Mouse (Mus musculus): ENCODE data around the gene Dzip1l.

Dzip1l gene

DNA sequence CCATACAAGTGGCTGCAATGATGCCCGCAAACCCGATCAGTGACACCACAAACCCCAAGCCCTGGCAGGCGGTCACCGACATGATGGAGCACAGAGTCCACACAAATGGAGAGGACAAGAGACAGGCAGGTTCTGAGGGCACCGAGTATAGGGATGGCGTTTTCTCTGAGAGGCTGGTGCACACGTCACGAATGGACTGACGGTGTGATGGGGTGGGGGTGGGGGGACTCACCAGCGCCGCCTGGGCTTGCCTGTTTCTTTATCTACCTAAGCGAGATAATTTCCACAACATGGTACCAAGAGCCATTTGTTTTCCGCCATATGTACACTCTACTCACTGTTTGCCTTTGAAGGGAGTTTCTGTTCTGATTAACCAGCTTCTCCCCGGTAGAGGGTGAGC, 87.8 kb downstream of the Dzip1l start, which contains the start of gene Cldn18:
Cldn18 (minus strand) TSS at position 134 of the 400 bp plus-strand sequence.
- DNase-seq (ENCODE audit: extremely low read depth, low read depth), result no peak
